Mouse (Mus musculus) A20 (cell line): ENCODE measurements around the gene Slc26a8.

Experiments used
- DNase-seq: peaks from one replicate; pipeline ENCODE4 v3.0.0-alpha.2; 2011; ENCODE audit warnings: low read depth, low spot score

The Slc26a8 gene

DNA sequence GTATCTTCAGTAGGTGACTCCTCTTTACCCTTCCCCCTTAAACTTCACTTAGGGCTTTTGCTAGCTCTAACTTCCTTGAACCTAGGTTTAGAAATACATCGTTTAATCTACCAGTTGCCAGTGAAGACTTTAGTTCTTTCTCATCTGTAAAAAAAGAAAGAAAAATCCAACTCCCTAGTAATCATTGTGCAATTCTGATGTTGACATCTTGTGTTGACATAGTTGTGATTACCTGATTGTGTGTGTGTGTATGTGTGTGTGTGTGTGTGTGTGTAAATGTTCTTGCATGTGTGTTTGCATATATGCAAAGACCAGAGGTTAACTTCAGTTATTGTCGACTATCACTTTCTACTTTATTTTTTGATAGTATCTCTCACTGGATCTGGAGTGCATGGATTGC lies 8.6 kb upstream of the Slc26a8 start:
- DNase-seq: no peak

GRCm38 (mm10) chr17:28698245-28698644 lies 8.2 kb upstream of the Slc26a8 start:
- DNase-seq: peak; percentile 25

GRCm38 (mm10) chr17:28697290-28698195 lies 7.5 kb upstream of the Slc26a8 start:
- peak; percentile 39 for DNase-seq

- no peak for DNase-seq
Measured at GRCm38 (mm10) chr17:28696641-28697040, 6.6 kb upstream of the Slc26a8 start.

DNA sequence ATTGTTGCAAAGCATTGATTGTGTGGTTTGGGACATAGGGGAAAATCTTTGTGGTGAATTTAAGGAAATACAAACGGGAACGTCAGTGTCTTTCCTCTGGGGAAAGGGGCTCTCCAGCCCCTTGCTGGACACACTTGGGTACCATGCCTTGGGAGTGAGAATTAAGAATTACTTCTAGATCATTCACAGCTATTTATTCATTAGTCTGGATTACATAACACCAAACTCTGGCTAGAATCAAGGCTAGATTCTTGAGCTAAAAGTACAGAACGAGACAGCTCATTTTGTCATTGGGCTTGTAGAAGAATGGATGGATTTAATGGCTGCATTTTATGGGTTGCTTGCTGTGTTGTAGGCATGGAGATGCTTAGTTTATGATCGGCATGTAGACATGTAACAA lies 4.8 kb upstream of the Slc26a8 start:
- no peak for DNase-seq

- DNase-seq: no peak
Measured at GRCm38 (mm10) chr17:28694078-28694477, 4.0 kb upstream of the Slc26a8 start.

DNA sequence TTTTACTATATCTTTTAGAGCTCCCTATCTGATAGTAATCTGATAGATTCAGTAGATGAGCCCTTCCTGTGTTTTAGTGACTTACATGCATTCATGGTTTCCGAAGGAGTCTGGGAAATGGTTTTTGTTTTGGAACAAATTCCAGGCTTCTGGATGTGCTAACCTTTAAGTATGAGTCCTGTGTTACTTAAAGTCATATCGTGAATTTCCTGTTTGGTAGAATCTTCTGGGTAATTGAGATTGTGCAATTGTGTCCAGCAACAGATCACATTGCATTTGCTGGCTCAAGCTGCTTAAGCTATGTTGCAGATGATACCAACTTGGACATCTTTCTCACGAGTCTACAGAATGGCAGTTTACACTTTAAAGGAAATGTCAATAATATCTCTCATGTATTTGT lies 3.1 kb upstream of the Slc26a8 start:
- no peak for DNase-seq

DNA sequence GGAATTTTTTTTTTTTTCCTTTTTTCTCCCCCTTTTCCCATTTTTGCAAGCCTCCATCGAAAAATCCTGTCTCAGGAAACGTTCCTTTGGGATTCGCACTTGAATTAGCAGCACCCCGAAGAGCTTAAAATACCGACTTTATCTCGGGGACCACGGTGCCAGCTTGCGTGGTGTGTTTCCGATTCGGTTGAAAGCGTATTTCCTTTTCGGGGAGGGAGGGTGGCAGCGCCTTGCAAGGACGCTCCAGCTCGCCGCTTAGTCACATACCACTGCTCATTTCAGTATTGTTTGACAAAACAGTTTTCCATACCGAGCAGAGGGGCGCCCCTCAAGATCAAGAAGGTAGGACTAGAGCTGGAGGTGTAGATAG lies 2.3 kb upstream of the Slc26a8 start:
- peak; percentile 77 for DNase-seq

GRCm38 (mm10) chr17:28691687-28692340 lies 1.8 kb upstream of the Slc26a8 start:
- DNase-seq: peak; percentile 75

DNA sequence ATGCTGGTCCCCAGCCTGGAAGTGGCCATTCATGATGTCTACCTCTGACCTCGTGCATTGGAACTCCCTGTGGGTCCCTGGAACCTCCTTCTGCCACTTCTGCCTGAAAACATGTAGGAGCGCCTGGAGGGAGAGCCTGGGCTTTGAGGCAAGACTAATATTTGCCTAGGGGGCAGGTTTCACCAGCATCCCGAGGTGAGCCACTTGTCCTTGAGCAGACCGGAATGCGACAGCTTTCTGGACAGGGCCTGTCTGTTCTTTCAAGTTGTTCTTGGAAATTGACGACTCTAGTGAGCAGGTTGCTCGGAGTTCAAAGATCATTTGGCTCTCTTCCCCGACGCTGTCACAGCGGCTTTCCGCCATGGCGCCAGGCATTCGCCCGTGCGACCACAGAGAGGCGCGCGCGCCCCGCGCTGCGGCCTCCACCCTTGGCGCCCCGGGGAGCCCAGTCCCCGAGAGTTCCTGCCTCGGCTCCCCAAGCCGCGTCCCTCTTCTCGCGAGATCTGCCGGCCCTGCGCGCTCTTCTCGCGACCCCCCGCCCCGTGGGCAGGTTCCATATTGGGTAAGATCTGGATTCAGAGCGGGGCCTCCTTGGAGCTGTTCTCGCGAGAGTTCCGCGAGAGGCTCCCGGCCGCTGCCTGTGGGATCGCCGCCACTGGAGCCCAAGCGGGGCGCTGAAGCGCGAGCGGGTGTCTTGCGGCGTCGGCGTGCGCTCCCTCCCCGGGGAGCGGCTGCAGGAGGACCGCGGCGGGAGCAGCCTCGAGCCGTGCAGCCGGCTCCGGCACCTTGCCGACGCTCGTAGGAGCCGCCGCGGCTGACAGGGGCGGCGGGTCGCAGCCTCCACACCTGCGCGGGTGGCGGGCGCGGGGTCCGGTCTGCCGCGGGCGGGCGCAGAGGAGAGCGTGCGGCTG lies 998 bp upstream of the Slc26a8 start, which contains the start of gene Mapk14:
Mapk14 (plus strand) TSS at position 554 of the 911 bp plus-strand sequence.
- DNase-seq: peak; percentile 100

GRCm38 (mm10) chr17:28687354-28687753 lies 2.7 kb downstream of the Slc26a8 start:
- no peak for DNase-seq

- DNase-seq: no peak
Measured at GRCm38 (mm10) chr17:28684631-28685030, 5.4 kb downstream of the Slc26a8 start.

DNA sequence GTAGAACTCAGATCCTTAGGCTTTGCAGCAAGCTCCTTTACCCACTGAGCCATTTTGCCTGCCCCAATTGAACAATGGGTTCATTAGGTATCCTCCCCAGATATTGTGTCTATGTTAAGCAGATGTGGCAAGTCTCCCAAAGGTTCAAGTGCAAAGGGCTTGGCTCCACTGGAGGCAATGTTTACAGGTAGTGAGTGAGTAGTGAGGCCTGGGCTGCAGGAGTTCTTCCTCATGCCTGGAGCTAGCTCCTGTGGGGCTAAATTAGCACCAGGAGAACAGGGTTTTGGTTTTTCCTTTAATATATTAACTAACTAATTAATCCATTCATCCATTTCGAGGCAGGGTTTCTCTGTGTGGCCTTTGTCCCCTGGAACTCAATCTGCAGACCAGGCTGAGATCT lies 6.4 kb downstream of the Slc26a8 start:
- DNase-seq: no peak

DNA sequence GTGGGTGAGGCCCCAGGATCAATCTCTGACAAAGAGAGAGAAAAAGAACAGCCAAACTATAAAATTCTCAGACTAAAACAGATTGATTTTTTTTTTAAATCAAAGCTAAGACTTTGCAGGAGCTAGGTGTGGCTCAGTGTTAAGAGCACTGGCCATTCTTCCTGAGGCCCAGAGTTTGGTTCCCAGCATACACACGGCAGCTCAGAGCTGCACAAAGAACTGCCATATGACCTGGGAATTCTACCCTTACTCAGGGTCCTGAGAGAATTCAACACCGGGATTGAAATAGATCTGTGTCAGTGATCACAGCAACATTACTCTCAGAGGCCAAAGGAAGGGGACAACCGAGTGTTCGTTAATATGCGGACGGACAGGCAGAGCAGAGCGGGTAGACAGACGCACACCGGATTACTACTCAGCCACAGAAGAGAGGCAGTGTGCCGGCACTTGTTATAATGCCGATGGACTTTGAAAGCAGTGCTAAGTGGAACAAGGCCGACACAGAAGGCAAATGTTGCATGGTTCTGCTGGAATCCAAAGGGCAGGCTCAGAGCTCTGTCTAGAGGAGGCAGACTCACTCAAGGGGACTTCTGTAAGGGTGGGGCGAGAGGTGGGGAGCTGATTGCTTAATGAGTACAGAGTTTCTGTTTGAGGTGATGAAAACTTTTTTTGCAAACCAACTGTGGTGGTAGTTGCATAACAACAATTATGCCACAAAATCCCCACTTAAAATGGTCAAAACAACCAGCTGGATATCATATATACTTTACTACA lies 7.5 kb downstream of the Slc26a8 start:
- no peak for DNase-seq

DNA sequence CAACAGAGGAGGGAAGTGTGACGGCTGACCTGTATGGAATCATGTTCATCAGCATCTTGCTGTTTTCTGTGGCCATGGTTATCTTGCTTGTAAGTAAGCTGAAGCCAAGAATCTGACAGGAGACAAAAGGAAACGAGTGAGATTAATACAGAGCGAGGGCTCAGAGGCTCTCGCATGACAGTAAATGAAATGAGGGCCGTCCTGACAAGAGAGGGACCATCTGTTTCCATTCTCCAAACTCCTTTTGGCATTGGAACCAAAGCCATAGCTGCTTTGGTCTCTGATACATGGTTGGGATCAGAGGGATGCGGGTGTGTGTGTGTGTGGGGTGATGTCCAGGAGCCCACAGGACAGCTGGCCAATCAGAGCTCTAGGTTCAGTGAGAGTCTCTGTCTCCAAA lies 30.5 kb downstream of the Slc26a8 start:
- DNase-seq: no peak

DNA sequence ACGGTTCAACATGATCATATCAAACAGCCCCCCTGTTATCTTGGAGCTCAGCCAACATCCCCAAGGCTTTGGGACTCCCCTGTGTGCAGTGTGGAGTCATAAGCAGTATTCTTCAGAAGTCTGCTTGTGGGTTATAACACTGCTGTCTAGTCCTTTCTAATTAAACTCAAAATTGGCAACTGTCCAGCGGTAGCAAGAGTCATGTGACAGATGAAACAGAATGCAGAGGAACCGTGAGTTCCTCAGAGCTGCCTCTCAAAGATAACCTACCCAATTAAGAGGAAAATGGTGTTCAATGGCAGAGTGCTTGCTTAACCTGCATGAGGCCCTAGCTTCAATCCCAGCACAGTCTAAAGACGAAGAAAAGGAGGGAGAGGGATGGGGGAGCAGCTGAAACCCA lies 32.1 kb downstream of the Slc26a8 start:
- peak; percentile 14 for DNase-seq

DNA sequence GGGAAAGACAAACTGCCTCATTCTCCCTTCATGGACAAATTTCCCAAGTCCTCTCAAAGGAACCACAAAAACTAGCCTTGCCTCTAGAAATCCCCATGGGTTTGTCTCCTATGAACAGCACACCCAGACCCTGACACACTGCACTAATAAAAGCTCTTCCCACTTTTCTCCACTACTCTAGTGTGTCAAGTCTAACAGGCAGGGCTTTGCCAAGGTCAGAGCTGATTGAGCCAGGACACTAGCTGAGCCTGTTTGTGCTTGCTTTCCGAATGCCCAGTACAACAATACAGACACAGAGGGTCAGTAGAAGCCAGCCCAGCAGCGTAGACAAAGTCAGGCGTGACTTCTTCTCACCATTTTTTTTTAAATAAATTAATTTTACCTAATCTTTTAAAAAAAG lies 39.8 kb downstream of the Slc26a8 start:
- no peak for DNase-seq

GRCm38 (mm10) chr17:28648607-28649370 lies 41.2 kb downstream of the Slc26a8 start:
- peak; percentile 54 for DNase-seq

DNA sequence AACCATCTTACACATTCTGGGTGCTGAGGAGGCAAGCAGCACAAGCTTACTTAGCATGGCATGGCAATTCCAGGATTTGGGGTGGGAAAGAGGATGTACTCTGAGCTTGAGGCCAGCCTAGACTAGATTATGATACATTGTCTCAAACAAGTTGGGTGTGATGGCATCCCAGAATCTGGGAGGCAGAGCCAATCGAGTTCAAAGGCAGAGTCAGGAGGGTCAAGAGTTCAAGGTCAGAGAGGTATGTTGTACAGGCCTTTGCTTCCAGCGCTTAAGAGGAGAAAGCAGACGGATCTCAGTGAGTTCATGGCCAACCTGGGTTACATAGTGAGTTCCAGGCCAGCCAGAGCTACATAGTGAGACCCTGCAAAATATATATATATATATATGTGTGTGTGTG lies 43.8 kb downstream of the Slc26a8 start:
- no peak for DNase-seq

DNA sequence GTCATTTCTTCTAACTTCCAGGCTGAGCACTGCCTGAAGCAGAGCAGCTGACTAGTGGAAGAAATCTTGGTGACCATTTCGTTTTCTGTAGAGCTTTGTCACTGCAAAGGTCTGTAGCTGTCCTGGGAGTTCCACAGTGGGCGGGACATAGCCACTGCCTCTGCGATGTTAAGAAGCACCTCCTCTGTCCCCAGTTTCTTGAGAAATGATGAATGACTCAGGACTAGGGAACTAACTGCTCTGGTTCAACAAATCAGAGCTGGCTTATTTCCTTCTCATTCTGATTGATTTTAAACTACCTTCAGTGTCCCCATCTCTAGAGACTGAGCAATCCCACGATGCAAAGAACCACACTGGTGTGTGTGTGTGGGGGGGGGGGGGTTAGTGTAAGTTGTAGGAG lies 45.9 kb downstream of the Slc26a8 start:
- no peak for DNase-seq
